Mouse (Mus musculus) hindbrain, postnatal 0 days (tissue): ENCODE measurements around the gene Pced1a. TPM values are rescaled to one million over a fixed set of nuclear protein-coding genes. Genes with fewer than 3 reads are reported as not detected.
A peak's percentile ranks its signal among the peaks of the same experiment; 100 is the strongest.

ENCODE experiments used
- ATAC-seq: fragments of 200-750 bp; cut with Nextera tagmentation; 2 replicates; pipeline ENCODE4 v1.8.0; 2017; ENCODE audit warnings: mild to moderate bottlenecking, moderate TSS enrichment, moderate library complexity
- DNase-seq: peaks from one replicate; pipeline ENCODE4 v3.0.0-alpha.2; 2015; ENCODE audit warnings: low spot score
- H3K27ac ChIP-seq: fragments of 300-500 bp; sonication (generic); 2 replicates; pipeline ENCODE4 v1.5.1; 2014; ENCODE audit warnings: mild to moderate bottlenecking
- H3K27me3 ChIP-seq: fragments of 300-500 bp; sonication (generic); 2 replicates; pipeline ENCODE4 v1.6.1; 2014; ENCODE audit warnings: low read length, mixed read lengths; ENCODE audit not compliant: insufficient read depth
- H3K36me3 ChIP-seq: fragments of 300-500 bp; sonication (generic); 2 replicates; pipeline ENCODE4 v1.6.1; 2014; ENCODE audit warnings: low read length, mixed read lengths; ENCODE audit not compliant: insufficient read depth
- H3K4me1 ChIP-seq: fragments of 300-500 bp; sonication (generic); 2 replicates; pipeline ENCODE4 v1.6.1; 2014; ENCODE audit warnings: antibody characterized with exemption, low read length, mixed read lengths; ENCODE audit not compliant: insufficient read depth
- H3K4me2 ChIP-seq: fragments of 300-500 bp; sonication (generic); 2 replicates; pipeline ENCODE4 v1.6.1; 2014; ENCODE audit warnings: low read depth, mild to moderate bottlenecking, low read length, moderate library complexity, mixed read lengths
- H3K4me3 ChIP-seq: fragments of 300-500 bp; sonication (generic); 2 replicates; pipeline ENCODE4 v1.5.1; 2014; ENCODE audit warnings: low read length
- H3K9ac ChIP-seq: fragments of 300-500 bp; sonication (generic); replicated peaks from 2 replicates; pipeline ENCODE4 v1.6.1; 2014; ENCODE audit warnings: mild to moderate bottlenecking, low read length, moderate library complexity, mixed read lengths
- H3K9me3 ChIP-seq: fragments of 300-500 bp; sonication (generic); 2 replicates; pipeline ENCODE4 v1.6.1; 2016; ENCODE audit warnings: low read length, mixed read lengths
- CTCF ChIP-seq: IDR thresholded peaks from 2 replicates; pipeline ENCODE4 v1.5.1; 2016; ENCODE audit warnings: antibody characterized with exemption, control low read depth, low read depth
- WGBS: fragments of 180-500 bp; shearing (Covaris S2); extraction: QIAGEN DNeasy Blood & Tissue Kit; methylation state at CpG from one replicate; pipeline ENCODE4 v1.1.7; 2014; 5-methylcytosine and 5-hydroxymethylcytosine counted together
- polyA plus RNA-seq: library from polyadenylated mRNA; unstranded; fragments of >200 nt; fragmentation: Nextera tagmentation; extraction: Ambion mirVana; gene quantifications from 2 replicates; pipeline ENCODE4 v1.2.1, GENCODE M21; 2015
- total RNA-seq: library from RNA; depleted of rRNA; stranded (reverse); fragments of >200 nt; gene quantifications from 2 replicates; pipeline ENCODE4 v1.2.3, GENCODE M21; 2014

Pced1a gene
- total and polyA plus RNA-seq, 2 experiments from 2014 or later, result 10.3 to 20.4 TPM

DNA sequence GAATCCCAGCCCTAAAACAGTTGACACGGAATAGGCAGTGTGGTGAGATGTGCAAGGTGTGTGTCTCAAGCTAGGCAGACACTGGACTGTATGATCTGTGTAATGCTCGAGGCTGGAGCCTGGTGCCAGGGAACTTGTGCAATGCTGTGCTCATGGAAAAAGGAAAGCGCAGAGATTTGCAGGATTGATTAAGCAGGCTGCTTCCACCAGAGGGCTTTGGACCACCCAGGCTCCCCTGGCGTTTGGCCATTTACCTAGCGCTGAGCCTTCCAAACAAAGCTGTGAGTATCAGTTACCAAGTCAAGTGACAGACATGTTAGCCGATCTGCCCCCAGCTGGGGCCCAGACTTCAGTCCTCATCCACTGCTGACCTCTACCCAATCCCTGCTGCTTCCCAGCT is 16.3 kb downstream of the Pced1a start:
- ATAC-seq (no peak; the same call in 1 of the 2 replicates), DNase-seq (peak; percentile 63)
- Histone ChIP-seq H3K4me1 (0 out of 2 replicates have a peak, but pooled peaks cover 3% of the 10 kb centered on the region), H3K27me3 (no peaks in the 10 kb centered on the region), H3K36me3 (no peaks in the 10 kb centered on the region), H3K9me3 (no peaks in the 10 kb centered on the region), H3K27ac (no peak overlapping the region), H3K4me3 (no peak overlapping the region), H3K9ac (no peak overlapping the region), H3K4me2 (no peak overlapping the region)
- WGBS, result 14% methylated on average over 6 of the region's 6 CpGs
- TF ChIP-seq CTCF, result peak; percentile 51

DNA sequence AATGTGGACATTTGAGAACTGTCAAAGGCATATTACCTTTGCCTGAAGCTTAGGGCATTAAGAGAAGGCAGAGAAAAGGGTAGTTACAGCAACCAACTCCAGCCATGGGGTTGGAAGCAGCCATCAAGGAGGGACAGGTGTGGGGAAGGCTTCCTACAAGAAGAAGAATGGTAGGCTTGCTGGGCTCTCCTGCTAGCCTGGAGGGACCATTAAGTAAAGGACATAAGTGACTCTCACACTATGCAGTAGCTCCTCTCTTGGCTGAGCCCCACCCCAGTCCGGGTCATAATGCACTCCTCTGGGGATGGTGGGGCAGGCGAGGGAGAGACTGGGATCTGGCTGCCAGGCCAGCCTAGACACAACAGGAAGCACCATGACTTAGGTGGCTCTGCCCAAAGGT is 18.3 kb downstream of the Pced1a start, which contains the start of gene Tmem239:
Tmem239 (plus strand) TSS at position 301 of the 400 bp plus-strand sequence.
- TF ChIP-seq CTCF, result no peak
- ATAC-seq, result no peak
- no peaks in the 10 kb centered on the region for H3K36me3 ChIP-seq
- no peak within 1 kb of the TSS for H3K9ac ChIP-seq
- no peak for DNase-seq
- no peak within 1 kb of the TSS for H3K4me2 ChIP-seq
- H3K27me3 ChIP-seq, result no peaks in the 10 kb centered on the region
- no peaks in the 10 kb centered on the region for H3K9me3 ChIP-seq
- WGBS, result 87% methylated on average over 2 of the region's 2 CpGs
- H3K27ac ChIP-seq, result no peak within 1 kb of the TSS
- H3K4me3 ChIP-seq, result no peak within 1 kb of the TSS
- 0 out of 2 replicates have a peak, but pooled peaks cover 3% of the 10 kb centered on the region for H3K4me1 ChIP-seq

DNA sequence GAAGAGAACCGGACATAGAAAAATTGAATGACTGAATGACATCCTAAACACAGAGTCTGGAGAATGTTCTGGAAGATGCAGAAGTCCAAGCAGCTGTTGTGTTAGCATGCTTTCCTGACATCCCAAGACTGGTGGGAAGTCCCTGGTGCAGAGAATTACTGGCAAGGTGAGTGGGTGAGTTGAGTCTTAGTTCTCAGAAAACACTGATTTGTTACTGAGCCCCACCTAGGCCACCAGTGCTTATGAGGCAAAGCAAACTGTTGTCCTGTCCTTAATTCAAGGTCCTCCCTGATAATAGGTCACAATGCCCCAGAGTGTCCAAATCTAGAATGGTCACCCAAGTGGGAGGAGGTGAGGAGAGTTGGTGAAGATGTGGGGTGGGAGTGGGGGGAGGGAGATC is 19.6 kb downstream of the Pced1a start, which contains the start of the genes Gm28372 and 1700020A23Rik:
Gm28372 (plus strand) TSS at position 301 of the 400 bp plus-strand sequence.
1700020A23Rik (plus strand) TSS at position 321 of the 400 bp plus-strand sequence.
- no peak for DNase-seq
- H3K9me3 ChIP-seq, result no peaks in the 10 kb centered on the region
- no peak within 1 kb of the TSS for H3K4me2 ChIP-seq
- no peak for ATAC-seq
- H3K9ac ChIP-seq, result no peak within 1 kb of the TSS
- whole genome bisulfite sequencing, result 81% methylated on average over 1 of the region's 1 CpGs
- no peaks in the 10 kb centered on the region for H3K27me3 ChIP-seq
- H3K27ac ChIP-seq, result no peak within 1 kb of the TSS
- no peaks in the 10 kb centered on the region for H3K36me3 ChIP-seq
- 0 out of 2 replicates have a peak, but pooled peaks cover 3% of the 10 kb centered on the region for H3K4me1 ChIP-seq
- no peak within 1 kb of the TSS for H3K4me3 ChIP-seq
- TF ChIP-seq CTCF, result no peak

DNA sequence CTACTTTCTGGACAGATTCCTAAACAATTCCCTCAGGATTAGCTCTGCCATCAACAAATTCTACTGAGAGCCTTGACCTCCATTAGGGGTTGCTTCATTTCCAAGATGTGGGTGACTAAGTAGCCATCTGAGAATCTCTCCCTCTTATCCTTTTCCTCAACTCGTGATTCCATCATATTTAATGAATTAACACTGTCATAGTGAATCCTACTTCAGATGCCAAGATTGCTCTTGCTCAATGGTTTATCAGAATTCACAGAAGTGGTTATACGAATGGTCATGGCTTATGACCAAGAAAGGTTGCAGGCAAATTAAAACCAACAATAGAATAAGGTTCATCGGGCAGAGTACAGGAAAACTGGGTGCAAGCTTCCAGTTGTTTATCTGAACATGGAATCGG is 22.6 kb downstream of the Pced1a start:
- Histone ChIP-seq H3K9ac (no peak overlapping the region), H3K4me3 (no peak overlapping the region), H3K27me3 (no peaks in the 10 kb centered on the region), H3K4me2 (no peak overlapping the region), H3K36me3 (no peaks in the 10 kb centered on the region), H3K4me1 (peaks cover 3% of the 10 kb centered on the region; the same call in 1 of the 2 replicates), H3K27ac (no peak overlapping the region), H3K9me3 (no peaks in the 10 kb centered on the region)
- no peak for DNase-seq
- WGBS, result 83% methylated on average over 4 of the region's 4 CpGs
- no peak for TF ChIP-seq CTCF
- ATAC-seq, result no peak

DNA sequence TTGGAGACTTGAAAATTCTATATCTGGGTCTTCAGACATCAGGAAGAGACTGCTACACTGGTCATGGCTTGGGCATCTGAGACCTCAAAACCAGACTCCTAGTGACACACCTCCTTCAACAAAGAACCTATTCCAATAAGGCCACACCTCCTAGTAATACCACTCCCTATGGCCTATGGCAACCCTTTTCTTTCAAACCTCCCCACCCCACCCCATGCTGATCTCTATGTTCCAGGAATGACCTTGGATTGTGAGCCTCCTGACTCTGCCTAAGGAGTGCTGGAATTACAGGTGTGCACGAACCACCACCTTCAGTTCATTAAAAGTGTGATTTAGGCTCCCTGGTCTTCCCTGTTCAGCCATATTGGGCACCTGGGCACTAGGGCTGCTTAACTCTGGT is 24.5 kb downstream of the Pced1a start:
- Histone ChIP-seq H3K9ac (no peak overlapping the region), H3K27ac (no peak overlapping the region), H3K27me3 (no peaks in the 10 kb centered on the region), H3K4me3 (no peak overlapping the region), H3K36me3 (no peaks in the 10 kb centered on the region), H3K9me3 (no peaks in the 10 kb centered on the region), H3K4me1 (peaks cover 3% of the 10 kb centered on the region; the same call in 1 of the 2 replicates), H3K4me2 (no peak overlapping the region)
- whole genome bisulfite sequencing, result 96% methylated on average over 1 of the region's 1 CpGs
- no peak for ATAC-seq
- no peak for TF ChIP-seq CTCF
- DNase-seq, result no peak

DNA sequence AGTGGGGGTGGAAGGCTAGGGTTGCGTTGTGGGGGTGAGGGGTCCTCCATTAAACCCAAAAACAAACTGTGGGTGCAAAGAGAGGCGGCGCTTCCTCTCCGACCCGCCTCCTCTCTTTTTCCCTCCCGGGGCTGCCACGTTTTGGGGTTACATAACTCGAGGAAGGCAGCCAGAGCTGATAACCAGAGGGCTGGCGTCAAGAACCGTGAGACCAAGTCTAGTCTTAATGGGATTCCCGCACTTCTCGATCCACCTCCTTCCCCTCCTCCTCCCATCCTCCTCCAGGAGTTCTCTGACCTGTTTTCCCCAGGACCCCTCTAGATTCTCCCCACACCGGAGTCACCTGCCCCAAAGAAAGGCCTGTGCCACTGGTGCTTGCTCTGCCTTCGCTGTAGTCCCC is 26.4 kb downstream of the Pced1a start:
- no peak for TF ChIP-seq CTCF

More for the DNA sequence above, 26.4 kb downstream of the Pced1a start:
- H3K9ac ChIP-seq, result no peak overlapping the region
- no peaks in the 10 kb centered on the region for H3K27me3 ChIP-seq
- H3K4me3 ChIP-seq, result peak overlapping the region; percentile 52
- H3K27ac ChIP-seq, result no peak overlapping the region
- peaks cover 5% of the 10 kb centered on the region; the same call in 1 of the 2 replicates for H3K36me3 ChIP-seq
- ATAC-seq (no peak), DNase-seq (no peak)
- H3K4me2 ChIP-seq, result peak overlapping the region; percentile 94
- H3K4me1 ChIP-seq, result peaks cover 3% of the 10 kb centered on the region; the same call in 1 of the 2 replicates
- WGBS, result 21% methylated on average over 14 of the region's 14 CpGs
- H3K9me3 ChIP-seq, result no peaks in the 10 kb centered on the region
